ENCODE assay signal across 25 mouse cellular contexts in the genomic region with DNA sequence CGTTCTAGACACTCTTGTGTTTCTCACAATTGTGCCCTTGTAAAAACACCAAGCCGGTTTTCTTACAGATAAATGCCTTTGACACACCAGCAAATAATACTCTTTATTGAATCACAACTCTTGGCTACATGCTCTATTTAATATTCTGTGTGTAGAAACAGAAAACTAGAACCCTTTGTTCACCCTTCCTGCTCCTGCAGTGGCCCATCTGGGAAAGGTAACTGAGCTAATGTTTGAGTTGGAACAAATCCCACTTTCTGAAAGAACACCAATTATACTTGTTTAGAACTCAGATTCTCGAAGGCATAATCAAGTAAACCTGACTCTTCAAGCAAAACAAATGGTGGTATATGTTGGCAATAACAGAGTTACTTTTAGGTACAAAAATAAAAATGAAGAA. TPM values are rescaled to one million over a fixed set of nuclear protein-coding genes. Genes with fewer than 3 reads are reported as not detected.
DNase-seq lines count a peak whose midpoint lies in the region; ATAC-seq and TF ChIP-seq lines count a peak whose summit lies in the region.
"Had no signal": no experiment of that assay in that cellular context is flagged by ENCODE, and none has a peak within 500 bp of the region (broad histone marks: within the 10 kb centered on the region; RNA-seq: fewer than 3 reads in every experiment).

No protein-coding gene starts in this region.

- no peak for ATAC-seq in liver, embryonic 12.5 days
- ATAC-seq in stomach, embryonic 15.5 days (ENCODE audit: insufficient read depth, low FRiP score, low read depth) = 0 out of 2 replicates have a peak, but pooled peaks have one; percentile 18
- ATAC-seq: forebrain, embryonic 13.5 days; hindbrain, embryonic 16.5 days; Patski had no signal

- DNase-seq in gastrocnemius, adult 2 months = no peak
- no peak for DNase-seq in gastrocnemius, adult 18-20 months (ENCODE audit: low spot score)
- no peak for DNase-seq in liver
- DNase-seq in left cerebral cortex, postnatal 10 days (ENCODE audit: extremely low spot score in 1 of 2, low spot score in 2 of 2) = no peak
- DNase-seq in lung, postnatal 36 days = no peak
- DNase-seq: adrenal gland, postnatal 14 days; cerebellum, postnatal 36 days; gastrocnemius, postnatal 25 days; heart, adult 11 months; heart, postnatal 10 days; kidney, adult 9 months; kidney, postnatal 10 days; layer of hippocampus, adult 9-11 months; lung, adult 2 months; lung, postnatal 10 days; midbrain, embryonic 14.5 days; thymus, adult 2 months; thymus, postnatal 36 days had no signal

- H3K9me3 ChIP-seq in liver, embryonic 12.5 days (replicated peaks) = no peaks in the 10 kb centered on the region
- no peaks in the 10 kb centered on the region for H3K9me3 ChIP-seq in stomach, embryonic 15.5 days
- H3K9me3 ChIP-seq: forebrain, embryonic 13.5 days; hindbrain, embryonic 10.5 days; limb, embryonic 13.5 days had no signal

- H3K4me2 ChIP-seq in liver, embryonic 12.5 days = no peak overlapping the region
- H3K4me2 ChIP-seq in stomach, embryonic 15.5 days = no peak overlapping the region
- H3K4me2 ChIP-seq: forebrain, embryonic 13.5 days; limb, embryonic 13.5 days had no signal

- peaks cover 79% of the 10 kb centered on the region for H3K4me1 ChIP-seq in liver, embryonic 12.5 days
- 0 out of 2 replicates have a peak, but pooled peaks cover 2% of the 10 kb centered on the region for H3K4me1 ChIP-seq in stomach, embryonic 15.5 days

- H3K4me3 ChIP-seq in gastrocnemius, adult 2 months = no peak overlapping the region
- H3K4me3 ChIP-seq in liver, embryonic 12.5 days = no peak overlapping the region
- H3K4me3 ChIP-seq in stomach, embryonic 15.5 days (replicated peaks) = no peak overlapping the region
- H3K4me3 ChIP-seq: forebrain, embryonic 13.5 days; hindbrain, embryonic 10.5 days; limb, embryonic 13.5 days had no signal

- no peaks in the 10 kb centered on the region for H3K27me3 ChIP-seq in liver, embryonic 12.5 days (replicated peaks)
- H3K27me3 ChIP-seq in stomach, embryonic 15.5 days (replicated peaks) = no peaks in the 10 kb centered on the region
- H3K27me3 ChIP-seq: forebrain, embryonic 13.5 days; limb, embryonic 13.5 days; Patski had no signal

- H3K9ac ChIP-seq in liver, embryonic 12.5 days = no peak overlapping the region
- H3K9ac ChIP-seq in stomach, embryonic 15.5 days = no peak overlapping the region
- H3K9ac ChIP-seq: forebrain, embryonic 13.5 days; limb, embryonic 13.5 days had no signal

- H3K36me3 ChIP-seq in liver, embryonic 12.5 days = no peaks in the 10 kb centered on the region
- no peaks in the 10 kb centered on the region for H3K36me3 ChIP-seq in stomach, embryonic 15.5 days
- H3K36me3 ChIP-seq: hindbrain, embryonic 10.5 days; limb, embryonic 13.5 days had no signal

- 53% methylated on average over 3 of the region's 3 CpGs for WGBS in liver, embryonic 12.5 days (ENCODE audit: insufficient replicate concordance)
- 54% methylated on average over 3 of the region's 3 CpGs for WGBS in stomach, embryonic 15.5 days

- H3K27ac ChIP-seq in gastrocnemius, adult 2 months = peak overlapping the region; percentile 86
- peak overlapping the region; percentile 23; the same call in 1 of the 2 replicates for H3K27ac ChIP-seq in liver, embryonic 12.5 days
- no peak overlapping the region for H3K27ac ChIP-seq in stomach, embryonic 15.5 days
- H3K27ac ChIP-seq: forebrain, embryonic 13.5 days; hindbrain, embryonic 10.5 days; limb, embryonic 13.5 days had no signal

- intact Hi-C loops in gastrocnemius, adult 2 months (cut with DNase I) = no loop called here
- intact Hi-C loops in left cerebral cortex, postnatal 10 days (cut with DNase I) = no loop called here

- TF ChIP-seq CTCF in gastrocnemius, adult 2 months (IDR thresholded peaks at IDR 0.05) = no peak

RNA-seq across cellular contexts. Expression of a gene that starts 17.4 kb away (rescaled TPM):
- total RNA-seq in gastrocnemius, adult 2 months (2021) = 10 to 100 TPM; 27.5 to 37.4 TPM
- total RNA-seq in gastrocnemius, adult 18-20 months (2021) = 10 to 100 TPM; 34.9 to 35.2 TPM
- 43.8 and 44.9 TPM in 2 replicates for polyA plus RNA-seq in liver, embryonic 12.5 days (2016; fragmentation: Nextera tagmentation; extraction: Ambion mirVana)
- polyA plus RNA-seq in stomach, embryonic 15.5 days (2015; fragmentation: Nextera tagmentation; extraction: Ambion mirVana) = 28.3 and 29.2 TPM in 2 replicates
- 100 to 1,000 TPM; 146 to 152 TPM for total RNA-seq in left cerebral cortex, postnatal 10 days (2021)

RNA-seq across cellular contexts. Expression of a gene that starts 27.3 kb away (rescaled TPM):
- 1 to 10 TPM; 3.8 to 4.7 TPM for total RNA-seq in gastrocnemius, adult 2 months (2021)
- total RNA-seq in gastrocnemius, adult 18-20 months (2021) = 1 to 10 TPM; 3.8 to 4.8 TPM
- 10.1 and 10.6 TPM in 2 replicates for polyA plus RNA-seq in liver, embryonic 12.5 days (2016; fragmentation: Nextera tagmentation; extraction: Ambion mirVana)
- polyA plus RNA-seq in stomach, embryonic 15.5 days (2015; fragmentation: Nextera tagmentation; extraction: Ambion mirVana) = 17.2 and 17.8 TPM in 2 replicates
- 10 to 100 TPM; 27.0 to 27.5 TPM for total RNA-seq in left cerebral cortex, postnatal 10 days (2021)

Comparison
In these comparisons a context has a peak if more than half of its experiments do, and no peak if none do; other contexts are left out.
1. RNA of a gene that starts 27.3 kb away (total RNA-seq): 27.0 to 27.5 TPM in left cerebral cortex, postnatal 10 days; 3.8 to 4.8 TPM in gastrocnemius, adult 18-20 months and 3.8 to 4.7 TPM in gastrocnemius, adult 2 months; every median in the first group is over 4 times any median in the second.